Mouse (Mus musculus): ENCODE measurements around the gene Lce3f.

Gene Lce3f

GRCm38 (mm10) chr3:92991926-92992325 lies at the start of gene Lce3f:
Gene Lce3f, plus strand, starts transcription at chr3:92992226.
- no peak for DNase-seq (ENCODE audit: inconsistent age in 2 of 2, low spot score in 1 of 2)

GRCm38 (mm10) chr3:92944186-92944585 lies 47.8 kb upstream of the Lce3f start, which contains the start of gene Lce3c:
Gene Lce3c, plus strand, starts transcription at chr3:92944486.
- DNase-seq (ENCODE audit: inconsistent age in 2 of 2, low spot score in 1 of 2): no peak

DNA sequence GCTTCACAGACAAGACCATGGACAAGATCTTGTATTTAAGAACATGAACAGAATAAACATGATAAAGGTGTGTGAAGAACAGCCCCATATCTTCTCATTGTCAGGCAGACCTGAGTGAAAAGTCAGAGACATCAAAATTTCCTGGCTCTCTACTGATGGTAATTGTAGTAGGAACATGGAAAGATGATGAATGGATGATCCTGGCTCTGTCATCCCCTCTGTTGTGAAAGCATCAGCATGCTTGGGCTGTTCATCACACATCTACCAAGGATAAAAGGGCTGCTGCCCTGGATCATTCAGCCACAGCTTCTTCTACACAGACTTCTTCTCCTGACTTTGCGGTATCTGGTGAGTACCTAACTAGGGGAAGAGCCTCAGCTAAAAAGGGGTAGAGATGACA lies 34.9 kb upstream of the Lce3f start, which contains the start of gene Lce3d:
Lce3d (plus strand) TSS at position 301 of the 400 bp plus-strand sequence.
- no peak for DNase-seq (ENCODE audit: inconsistent age in 2 of 2, low spot score in 1 of 2)

DNA sequence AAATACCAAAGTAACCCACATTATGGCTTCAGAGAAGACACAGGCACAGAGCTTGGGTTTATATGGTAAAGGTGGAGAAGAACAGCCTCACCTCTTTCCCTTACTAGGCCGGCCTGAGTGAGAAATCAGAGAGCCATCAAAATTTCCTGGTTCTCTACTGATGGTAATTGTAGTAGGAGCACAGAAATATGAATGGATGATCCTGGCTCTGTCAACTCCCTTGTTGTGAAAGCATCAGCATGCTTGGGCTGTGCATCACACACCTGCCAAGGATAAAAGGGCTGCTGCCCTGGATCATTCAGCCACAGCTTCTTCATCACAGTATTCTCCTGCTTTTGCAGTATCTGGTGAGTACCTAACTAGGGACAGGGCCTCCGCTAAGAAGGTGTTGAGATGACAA lies 25.3 kb upstream of the Lce3f start, which contains the start of gene Lce3e:
Lce3e (plus strand) TSS at position 301 of the 400 bp plus-strand sequence.
- DNase-seq (ENCODE audit: inconsistent age in 2 of 2, low spot score in 1 of 2): no peak

- DNase-seq (ENCODE audit: inconsistent age in 2 of 2, low spot score in 1 of 2): no peak
Observed at GRCm38 (mm10) chr3:92978484-92978883, 13.5 kb upstream of the Lce3f start.

DNA sequence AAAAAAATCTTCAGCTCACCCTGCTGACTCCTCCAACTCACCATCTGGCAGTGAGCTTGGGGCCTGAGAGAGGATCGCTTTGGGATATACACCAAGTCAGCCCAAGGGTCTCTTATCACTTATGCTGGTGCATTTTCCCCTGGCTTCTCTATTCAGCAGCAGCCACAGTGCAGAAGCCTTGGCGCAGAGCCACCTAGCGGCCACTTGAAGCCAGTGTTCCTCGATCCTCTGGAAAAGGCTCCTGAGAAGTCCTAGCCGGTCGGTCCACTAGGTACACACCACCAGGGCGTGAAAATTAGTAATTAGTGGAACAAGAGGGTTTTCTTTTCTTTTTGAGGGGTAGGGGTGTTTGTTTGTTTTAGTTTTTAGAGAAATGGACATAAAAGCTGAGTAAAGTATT lies 6.7 kb downstream of the Lce3f start:
- DNase-seq (ENCODE audit: inconsistent age in 2 of 2, low spot score in 1 of 2): peak; percentile 52 to 81

- DNase-seq (ENCODE audit: inconsistent age in 2 of 2, low spot score in 1 of 2): no peak
Observed at GRCm38 (mm10) chr3:93000621-93001020, 8.6 kb downstream of the Lce3f start.

DNA sequence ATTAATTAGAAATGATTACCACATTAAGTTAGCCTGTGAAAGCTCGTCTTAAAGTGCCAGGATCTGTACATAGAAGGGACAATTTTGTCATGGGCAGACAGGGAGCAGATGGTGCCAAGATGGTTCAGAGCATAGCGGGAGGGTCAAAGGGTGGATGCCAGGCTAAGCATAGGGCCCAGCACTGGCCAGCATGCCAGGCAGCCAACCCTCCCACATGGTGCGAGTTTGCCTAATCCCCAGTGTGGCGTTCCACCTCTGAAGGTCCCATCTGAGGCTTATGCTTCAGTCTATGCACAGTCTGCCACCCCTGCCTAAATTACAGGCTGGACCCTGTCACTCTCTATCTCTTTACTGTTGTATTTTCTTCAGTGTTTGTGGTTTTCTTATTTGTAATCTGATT lies 10.8 kb downstream of the Lce3f start:
- DNase-seq (ENCODE audit: inconsistent age in 2 of 2, low spot score in 1 of 2): no peak

DNA sequence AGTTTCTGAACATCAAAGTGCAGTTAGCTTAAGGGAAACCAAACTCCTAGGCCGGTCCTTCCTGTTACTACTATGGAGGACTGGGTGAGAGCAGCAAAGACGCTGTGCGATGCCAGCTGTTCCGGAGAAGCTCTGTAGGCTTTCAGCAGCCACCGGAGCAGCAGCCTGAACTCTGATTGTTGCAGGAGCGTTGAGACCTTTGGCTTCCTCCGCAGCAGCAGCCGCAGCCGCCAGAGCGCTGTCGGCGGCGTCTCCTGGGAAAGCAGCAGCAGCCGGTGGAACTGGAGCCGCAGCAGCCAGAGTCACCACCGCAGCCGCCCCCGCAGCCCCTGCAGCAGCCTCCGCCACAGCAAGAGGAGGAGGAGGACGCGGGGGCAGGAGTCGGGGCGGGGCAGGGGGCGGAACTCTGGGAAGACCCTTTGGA lies 22.4 kb downstream of the Lce3f start:
- DNase-seq (ENCODE audit: inconsistent age in 2 of 2, low spot score in 1 of 2): peak; percentile 11 to 38

GRCm38 (mm10) chr3:93014871-93015270 lies 22.8 kb downstream of the Lce3f start:
- no peak for DNase-seq (ENCODE audit: inconsistent age in 2 of 2, low spot score in 1 of 2)

GRCm38 (mm10) chr3:93015460-93016104 lies 23.6 kb downstream of the Lce3f start, which contains the start of gene Crct1:
Gene Crct1, minus strand, starts transcription at chr3:93015687.
- no peak for DNase-seq (ENCODE audit: inconsistent age in 2 of 2, low spot score in 1 of 2)

DNA sequence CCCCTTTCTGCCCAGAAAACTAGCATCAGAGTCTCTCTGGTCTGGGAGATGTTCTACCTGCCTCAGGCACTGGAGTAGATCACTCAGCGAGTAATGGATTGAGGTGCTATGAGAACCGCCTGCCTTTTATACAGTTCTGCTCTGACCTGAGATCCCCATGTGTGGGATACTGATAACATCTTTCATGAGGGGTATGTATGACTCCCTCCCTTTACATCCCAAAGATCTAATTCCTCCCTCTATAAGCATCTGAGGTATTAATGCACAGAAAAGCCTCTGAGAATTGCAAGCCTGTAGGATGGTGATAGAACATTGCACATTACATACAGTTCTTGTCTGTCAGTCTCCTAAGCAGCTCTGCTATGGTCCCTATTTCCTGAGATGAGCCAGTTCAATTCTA lies 26.9 kb downstream of the Lce3f start, which contains the start of gene Lce1m:
Lce1m (minus strand) TSS at position 101 of the 400 bp plus-strand sequence.
- DNase-seq (ENCODE audit: inconsistent age in 2 of 2, low spot score in 1 of 2): no peak

DNA sequence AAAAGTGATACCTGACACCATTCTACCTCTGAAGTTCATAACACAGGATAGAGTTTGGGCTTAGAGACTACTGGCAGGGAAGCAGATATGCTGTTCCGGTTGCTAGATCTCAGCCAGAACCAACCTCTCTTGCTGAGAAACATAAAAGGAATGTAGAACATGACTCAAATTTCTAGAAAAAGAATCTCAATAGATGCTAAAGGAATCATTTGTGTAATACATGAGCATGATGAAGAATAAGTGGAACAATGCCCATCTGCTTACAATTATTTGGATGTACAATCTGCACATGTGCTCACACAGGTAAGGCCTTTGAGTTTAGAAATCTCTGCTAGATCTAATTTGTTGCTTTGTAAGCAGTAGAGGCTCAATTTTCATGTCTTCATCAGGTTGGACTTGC lies 29.1 kb downstream of the Lce3f start:
- DNase-seq (ENCODE audit: inconsistent age in 2 of 2, low spot score in 1 of 2): no peak

- no peak for DNase-seq (ENCODE audit: inconsistent age in 2 of 2, low spot score in 1 of 2)
Observed at GRCm38 (mm10) chr3:93023411-93024184, 31.6 kb downstream of the Lce3f start.

GRCm38 (mm10) chr3:93025486-93025885 lies 33.5 kb downstream of the Lce3f start:
- peak in 1 of 2 experiments; percentile 37 for DNase-seq (ENCODE audit: inconsistent age in 2 of 2, low spot score in 1 of 2)

GRCm38 (mm10) chr3:93031450-93031849 lies 39.4 kb downstream of the Lce3f start:
- peak in 1 of 2 experiments; percentile 49 for DNase-seq (ENCODE audit: inconsistent age in 2 of 2, low spot score in 1 of 2)

Measured in adrenal gland, adult (tissue).